Mouse (Mus musculus): Measurements from ENCODE around the gene Lingo2. TPM values are rescaled to one million over a fixed set of nuclear protein-coding genes. Genes with fewer than 3 reads are reported as not detected.

The Lingo2 gene
- total and polyA plus RNA-seq, 3 experiments = not detected

DNA sequence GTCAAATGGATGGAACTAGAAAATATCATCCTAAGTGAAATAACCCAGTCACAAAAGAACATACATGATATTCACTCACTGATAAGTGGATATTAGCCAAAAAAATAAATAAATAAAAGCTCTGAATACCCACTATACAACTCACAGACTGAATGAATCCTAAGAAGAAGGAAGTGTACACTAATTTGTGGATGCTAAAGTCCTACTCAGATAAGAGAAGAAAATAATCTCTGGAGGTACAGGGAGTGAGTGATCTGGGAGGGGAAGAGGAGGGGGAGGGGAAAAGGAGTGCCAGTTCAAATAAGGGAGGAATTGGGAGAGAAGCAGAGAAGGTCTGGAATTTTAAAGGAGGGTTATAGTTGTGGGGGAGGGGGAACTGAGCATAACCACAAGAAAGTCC, 999.7 kb downstream of the Lingo2 start:
- Histone ChIP-seq H3K4me1 (ENCODE audit: control insufficient read depth in 1 of 2, insufficient read depth in 2 of 2) (no peaks in the 10 kb centered on the region), H3K4me2 (ENCODE audit: insufficient read depth, low read depth, poor library complexity, severe bottlenecking) (no peak overlapping the region), H3K9me3 (replicated peaks; ENCODE audit: low read length) (peaks cover 4% of the 10 kb centered on the region), H3K36me3 (replicated peaks in 1 of 2; ENCODE audit: control insufficient read depth in 1 of 2, insufficient read depth in 1 of 2, low read length in 1 of 2) (no peaks in the 10 kb centered on the region), H3K4me3 (replicated peaks in 1 of 3; ENCODE audit: low read depth in 2 of 3, low read length in 2 of 3, poor library complexity in 1 of 3) (no peak overlapping the region), H3K79me2 (replicated peaks; ENCODE audit: control insufficient read depth, extremely low read depth, insufficient read depth, poor library complexity, severe bottlenecking) (no peaks in the 10 kb centered on the region), H3K27me3 (replicated peaks) (no peaks in the 10 kb centered on the region), H3K27ac (ENCODE audit: insufficient read depth, low read depth) (no peak overlapping the region), H3K9ac (ENCODE audit: insufficient read depth, low read depth) (no peak overlapping the region)
- in situ Hi-C loops (cut with MboI; ENCODE audit: low pct_ligation_motif_present, low pct_unique_long_range_greater_than_20kb, low sequenced_read_pairs) = no loop called here
- TF ChIP-seq ETS1 (conservative IDR thresholded peaks at IDR 0.05; ENCODE audit: low read depth, low read length) = no peak
- TF ChIP-seq E2F4 (IDR thresholded peaks at IDR 0.05; ENCODE audit: insufficient replicate concordance, low read depth, low read length) = no peak
- no peak for TF ChIP-seq EP300 (IDR thresholded peaks at IDR 0.05; ENCODE audit: low read length)
- TF ChIP-seq MAZ (IDR thresholded peaks at IDR 0.05; ENCODE audit: low read depth, low read length) = no peak
- TF ChIP-seq GABPA (IDR thresholded peaks at IDR 0.05; ENCODE audit: insufficient replicate concordance, low read depth, low read length) = no peak
- TF ChIP-seq KAT2A (IDR thresholded peaks at IDR 0.05; ENCODE audit: insufficient replicate concordance, low read length) = no peak
- no peak for TF ChIP-seq CHD1 (IDR thresholded peaks at IDR 0.05; ENCODE audit: low read depth, low read length)
- TF ChIP-seq TCF12 (IDR thresholded peaks at IDR 0.05; ENCODE audit: low read depth, low read length) = no peak
- no peak for TF ChIP-seq MAX (IDR thresholded peaks at IDR 0.05; ENCODE audit: low read length)
- no peak for DNase-seq (ENCODE audit: extremely low read depth)
- dilution Hi-C loops (cut with MboI; ENCODE audit: extremely low pct_ligation_motif_present, extremely low pct_unique_long_range_greater_than_20kb, low sequenced_read_pairs) = no loop called here

DNA sequence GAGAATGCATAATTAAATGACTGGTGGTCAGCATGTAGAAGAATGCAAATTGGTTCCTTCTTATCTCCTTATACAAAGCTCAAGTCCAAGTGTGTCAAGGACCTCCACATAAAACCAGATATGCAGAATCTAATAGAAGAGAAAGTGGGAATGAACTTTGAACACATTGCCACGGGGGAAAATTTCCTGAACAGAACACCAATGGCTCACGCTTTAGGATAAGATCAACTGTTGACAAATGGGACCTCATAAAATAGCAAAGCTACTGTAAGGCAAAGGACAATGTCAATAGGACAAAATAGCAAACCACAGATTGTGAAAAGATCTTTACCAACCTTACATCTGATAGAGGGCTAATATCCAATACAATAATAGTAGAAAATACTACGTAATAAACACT, 1000.3 kb downstream of the Lingo2 start:
- DNase-seq (ENCODE audit: extremely low read depth) = no peak
- H3K27me3 ChIP-seq (replicated peaks) = no peaks in the 10 kb centered on the region
- no peaks in the 10 kb centered on the region for H3K4me1 ChIP-seq (ENCODE audit: control insufficient read depth in 1 of 2, insufficient read depth in 2 of 2)
- no peak for TF ChIP-seq MAFK (IDR thresholded peaks at IDR 0.05; ENCODE audit: insufficient replicate concordance, low read length)
- TF ChIP-seq BHLHE40 (IDR thresholded peaks at IDR 0.05; ENCODE audit: low read depth, low read length) = no peak
- TF ChIP-seq JUND (conservative IDR thresholded peaks at IDR 0.05; ENCODE audit: low read depth, low read length) = no peak
- no peak for TF ChIP-seq ZNF384 (IDR thresholded peaks at IDR 0.05; ENCODE audit: low read depth, low read length)
- TF ChIP-seq HCFC1 (IDR thresholded peaks at IDR 0.05; ENCODE audit: low read depth, low read length) = no peak
- no peak for TF ChIP-seq CTCF (conservative IDR thresholded peaks at IDR 0.05 in 1 of 2, IDR thresholded peaks at IDR 0.05 in 1 of 2; ENCODE audit: low read depth in 2 of 2, low read length in 2 of 2)
- no peak for TF ChIP-seq MAZ (IDR thresholded peaks at IDR 0.05; ENCODE audit: low read depth, low read length)
- H3K4me3 ChIP-seq (replicated peaks in 1 of 3; ENCODE audit: low read depth in 2 of 3, low read length in 2 of 3, poor library complexity in 1 of 3) = no peak overlapping the region
- no peak overlapping the region for H3K9ac ChIP-seq (ENCODE audit: insufficient read depth, low read depth)
- no peaks in the 10 kb centered on the region for H3K36me3 ChIP-seq (replicated peaks in 1 of 2; ENCODE audit: control insufficient read depth in 1 of 2, insufficient read depth in 1 of 2, low read length in 1 of 2)
- no peak overlapping the region for H3K4me2 ChIP-seq (ENCODE audit: insufficient read depth, low read depth, poor library complexity, severe bottlenecking)
- dilution Hi-C loops (cut with MboI; ENCODE audit: extremely low pct_ligation_motif_present, extremely low pct_unique_long_range_greater_than_20kb, low sequenced_read_pairs) = no loop called here
- H3K27ac ChIP-seq (ENCODE audit: insufficient read depth, low read depth) = no peak overlapping the region
- in situ Hi-C loops (cut with MboI; ENCODE audit: low pct_ligation_motif_present, low pct_unique_long_range_greater_than_20kb, low sequenced_read_pairs) = no loop called here
- no peaks in the 10 kb centered on the region for H3K79me2 ChIP-seq (replicated peaks; ENCODE audit: control insufficient read depth, extremely low read depth, insufficient read depth, poor library complexity, severe bottlenecking)
- H3K9me3 ChIP-seq (replicated peaks; ENCODE audit: low read length) = peaks cover 4% of the 10 kb centered on the region
